Mouse (Mus musculus) brown adipose tissue, adult 24 weeks (tissue): Measurements from ENCODE around the gene Cdca3. TPM values are rescaled to one million over a fixed set of nuclear protein-coding genes. Genes with fewer than 3 reads are reported as not detected.
"Not testable (repeated sequence)": the region's sequence is repeated elsewhere in the genome, so short reads cannot be mapped to it uniquely, and the experiment has no call there.

Experiments used
- H3K27ac ChIP-seq: fragments of 200-500 bp; replicated peaks from 2 replicates; pipeline ENCODE4 v1.5.1; 2012; ENCODE audit warnings: low read depth, mild to moderate bottlenecking, low read length
- H3K4me1 ChIP-seq: fragments of 200-500 bp; 2 replicates; pipeline ENCODE4 v1.6.1; 2012; ENCODE audit warnings: low read length, mixed read lengths; ENCODE audit not compliant: control insufficient read depth, insufficient read depth, insufficient read length
- H3K4me3 ChIP-seq: fragments of 200-500 bp; 2 replicates; pipeline ENCODE4 v1.5.1; 2012; ENCODE audit warnings: low read depth, mild to moderate bottlenecking, low read length, moderate library complexity; ENCODE audit not compliant: insufficient read depth
- polyA plus RNA-seq: library from polyadenylated mRNA; stranded (reverse); fragments of >200 nt; gene quantifications from 2 replicates; pipeline ENCODE4 v1.2.4, GENCODE M21; 2012; ENCODE audit not compliant: missing spikeins, insufficient read depth, insufficient read length

The Cdca3 gene
- 2.4 TPM in 1 of 2 replicates, not detected in the other for polyA plus RNA-seq

- 0 out of 2 replicates have a peak, but pooled peaks cover 6% of the 10 kb centered on the region for H3K4me1 ChIP-seq
- peak within 1 kb of the TSS; percentile 88 for H3K27ac ChIP-seq
- peak within 1 kb of the TSS; percentile 77 for H3K4me3 ChIP-seq
Observed at GRCm38 (mm10) chr6:124828868-124829798, at the start of gene Cdca3, which contains the start of gene Usp5. Cdca3 (plus strand) TSS chr6:124829547. Usp5 (minus strand) TSS chr6:124829484.

- peak overlapping the region; percentile 56 for H3K4me3 ChIP-seq
- H3K27ac ChIP-seq: no peak overlapping the region
Observed at GRCm38 (mm10) chr6:124779984-124780416, 49.3 kb upstream of the Cdca3 start.

DNA sequence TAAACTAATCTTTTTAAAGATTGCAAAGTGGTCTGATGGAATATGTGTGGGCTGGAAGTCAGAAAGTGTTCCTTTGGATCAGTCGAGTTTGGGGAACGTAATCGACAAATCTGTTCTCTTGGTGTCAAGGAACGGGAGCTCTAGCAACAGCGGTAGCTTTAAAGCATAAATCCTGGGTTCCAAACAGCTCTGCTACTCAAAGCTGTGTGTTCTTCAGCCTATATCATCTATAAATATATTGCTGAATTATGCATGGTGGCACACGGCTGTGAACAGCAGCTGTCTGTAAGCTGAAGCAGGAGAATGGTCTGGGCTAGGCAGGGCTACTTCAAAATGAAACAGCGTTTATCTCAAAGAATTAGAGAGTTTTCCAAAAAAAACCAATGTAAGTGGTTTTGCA is 48.4 kb upstream of the Cdca3 start:
- H3K27ac ChIP-seq: no peak overlapping the region
- H3K4me1 ChIP-seq: no peaks in the 10 kb centered on the region; the same call in 1 of the 2 replicates
- H3K4me3 ChIP-seq: no peak overlapping the region

More at GRCm38 (mm10) chr6:124779984-124780416, 49.3 kb upstream of the Cdca3 start:
- no peaks in the 10 kb centered on the region; the same call in 1 of the 2 replicates for H3K4me1 ChIP-seq

- H3K27ac ChIP-seq: no peak overlapping the region
- no peaks in the 10 kb centered on the region; the same call in 1 of the 2 replicates for H3K4me1 ChIP-seq
- peak overlapping the region; percentile 25; the same call in 1 of the 2 replicates for H3K4me3 ChIP-seq
Observed at GRCm38 (mm10) chr6:124782436-124782835, 46.9 kb upstream of the Cdca3 start.

DNA sequence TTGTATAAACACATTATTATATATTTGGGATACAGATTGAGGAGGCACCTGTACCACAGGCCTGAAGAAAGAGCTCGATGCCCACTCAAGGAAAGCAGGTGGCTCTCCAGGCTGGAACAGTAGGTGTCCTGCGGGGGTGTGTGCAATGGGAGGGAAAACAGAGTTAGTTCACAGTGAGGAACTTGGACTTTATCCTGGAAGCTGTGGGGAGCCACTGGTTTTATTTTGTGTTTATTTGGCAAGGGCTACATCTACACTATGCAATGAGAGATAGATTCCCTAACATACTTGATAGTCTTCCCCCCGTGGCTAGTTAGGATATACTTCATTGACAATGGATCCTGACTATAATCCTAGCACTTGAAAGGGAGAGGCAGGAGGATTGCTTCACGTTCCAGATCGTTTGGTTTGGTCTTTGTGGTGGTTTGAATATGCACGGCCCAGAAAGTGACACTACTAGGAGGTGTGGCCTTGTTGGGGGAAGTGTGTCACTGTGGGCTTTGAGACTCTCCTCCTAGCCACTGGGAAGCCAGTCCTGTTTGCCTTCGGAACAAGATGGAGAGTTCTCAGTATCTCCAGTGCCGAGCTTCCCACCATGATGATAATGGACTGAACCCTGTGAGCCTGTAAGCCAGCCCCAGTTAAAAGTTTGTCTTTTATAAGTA is 42.5 kb upstream of the Cdca3 start:
- no peaks in the 10 kb centered on the region for H3K4me1 ChIP-seq
- H3K4me3 ChIP-seq: no peak overlapping the region
- no peak overlapping the region for H3K27ac ChIP-seq

GRCm38 (mm10) chr6:124787722-124788121 is 41.6 kb upstream of the Cdca3 start:
- no peak overlapping the region for H3K27ac ChIP-seq
- no peaks in the 10 kb centered on the region for H3K4me1 ChIP-seq
- H3K4me3 ChIP-seq: no peak overlapping the region

- Histone ChIP-seq H3K4me3 (no peak overlapping the region), H3K27ac (no peak overlapping the region), H3K4me1 (no peaks in the 10 kb centered on the region)
Observed at GRCm38 (mm10) chr6:124789519-124789918, 39.8 kb upstream of the Cdca3 start.

GRCm38 (mm10) chr6:124790121-124790520 is 39.2 kb upstream of the Cdca3 start:
- H3K4me1 ChIP-seq: no peaks in the 10 kb centered on the region
- H3K4me3 ChIP-seq: no peak overlapping the region
- H3K27ac ChIP-seq: no peak overlapping the region

- no peak overlapping the region for H3K4me3 ChIP-seq
- no peak overlapping the region for H3K27ac ChIP-seq
- H3K4me1 ChIP-seq: no peaks in the 10 kb centered on the region
Observed at GRCm38 (mm10) chr6:124791911-124792310, 37.4 kb upstream of the Cdca3 start.

- Histone ChIP-seq H3K4me1 (no peaks in the 10 kb centered on the region), H3K27ac (no peak overlapping the region), H3K4me3 (no peak overlapping the region)
Observed at GRCm38 (mm10) chr6:124795781-124796180, 33.6 kb upstream of the Cdca3 start.

GRCm38 (mm10) chr6:124796200-124796599 is 33.1 kb upstream of the Cdca3 start:
- Histone ChIP-seq H3K4me1 (no peaks in the 10 kb centered on the region), H3K4me3 (no peak overlapping the region), H3K27ac (no peak overlapping the region)

DNA sequence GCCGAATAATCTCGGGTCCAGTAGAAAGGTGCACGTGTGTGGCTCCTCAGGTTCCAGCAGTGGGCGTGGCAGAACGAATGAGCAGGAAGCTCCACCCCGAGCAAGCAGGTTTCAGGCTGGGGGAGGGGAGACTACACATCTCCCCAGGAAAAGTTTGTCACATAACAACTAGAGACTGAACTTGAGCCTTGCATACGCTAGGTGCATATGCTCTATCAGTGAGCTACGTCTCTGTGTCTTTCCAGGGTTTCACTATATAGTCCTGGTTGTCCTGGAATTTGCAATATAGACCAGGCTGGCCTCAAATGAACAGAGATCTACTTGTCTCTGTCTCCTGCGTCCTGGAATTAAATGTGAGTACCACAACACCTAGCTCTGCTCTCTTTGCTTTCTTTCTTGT is 26.9 kb upstream of the Cdca3 start:
- not testable (repeated sequence) for H3K4me1 ChIP-seq, H3K4me3 ChIP-seq, H3K27ac ChIP-seq

- Histone ChIP-seq H3K27ac (no peak overlapping the region), H3K4me1 (peaks cover 5% of the 10 kb centered on the region; the same call in 1 of the 2 replicates), H3K4me3 (no peak overlapping the region)
Observed at GRCm38 (mm10) chr6:124803061-124803460, 26.3 kb upstream of the Cdca3 start.

DNA sequence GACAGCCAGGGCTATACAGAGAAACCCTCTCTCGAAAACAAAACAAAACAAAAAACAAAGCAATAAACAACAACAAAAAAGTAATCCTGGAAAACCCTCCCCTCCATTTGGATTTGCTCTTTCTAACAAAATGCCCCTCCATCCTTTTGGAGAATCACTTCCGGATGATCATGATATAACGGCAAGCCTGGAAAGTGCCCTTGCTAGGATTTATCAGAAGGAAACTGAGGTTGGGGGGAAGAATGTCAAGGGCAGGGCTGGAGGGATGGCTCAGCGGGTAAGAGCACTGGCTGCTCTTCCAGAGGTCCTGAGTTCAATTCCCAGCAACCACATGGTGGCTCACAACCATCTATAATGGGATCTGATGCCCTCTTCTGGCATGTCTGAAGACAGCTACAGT is 25.7 kb upstream of the Cdca3 start:
- not testable (repeated sequence) for H3K4me3 ChIP-seq, H3K27ac ChIP-seq, H3K4me1 ChIP-seq

DNA sequence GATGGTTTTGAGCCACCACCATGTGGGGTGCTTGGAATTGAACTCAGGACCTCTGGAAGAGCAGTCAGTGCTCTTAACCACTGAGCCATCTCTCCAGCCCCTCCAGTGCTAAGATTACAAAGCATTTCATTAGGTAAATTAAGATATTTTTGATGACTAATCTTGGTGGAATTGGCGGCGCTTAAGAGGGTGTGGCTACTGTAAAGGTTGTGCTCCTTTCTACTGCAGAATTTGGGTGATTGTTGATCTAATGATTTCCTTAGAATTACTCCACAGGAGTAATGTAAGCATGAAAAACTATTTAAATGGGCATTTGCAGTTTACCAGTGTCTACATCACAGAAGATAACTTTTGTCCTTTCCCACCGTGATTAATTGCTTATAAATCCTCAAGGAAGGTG is 25.0 kb upstream of the Cdca3 start:
- Histone ChIP-seq H3K4me1 (peaks cover 7% of the 10 kb centered on the region; the same call in 1 of the 2 replicates), H3K4me3 (no peak overlapping the region), H3K27ac (no peak overlapping the region)
